Mouse (Mus musculus): ENCODE measurements around the gene Asgr1.

The Asgr1 gene

GRCm38 (mm10) chr11:70024151-70024514, 29.8 kb upstream of the Asgr1 start:
- no peak for DNase-seq (ENCODE audit: low spot score in 2 of 2)

- DNase-seq (ENCODE audit: low spot score in 2 of 2): no peak
Measured at GRCm38 (mm10) chr11:70026689-70027088, 27.2 kb upstream of the Asgr1 start.

GRCm38 (mm10) chr11:70027397-70027796, 26.5 kb upstream of the Asgr1 start:
- no peak for DNase-seq (ENCODE audit: low spot score in 2 of 2)

- no peak for DNase-seq (ENCODE audit: low spot score in 2 of 2)
Measured at GRCm38 (mm10) chr11:70028401-70029129, 25.3 kb upstream of the Asgr1 start.

- DNase-seq (ENCODE audit: low spot score in 2 of 2): peak in 1 of 2 experiments; percentile 75
Measured at GRCm38 (mm10) chr11:70029130-70029801, 24.6 kb upstream of the Asgr1 start.

- DNase-seq (ENCODE audit: low spot score in 2 of 2): no peak
Measured at GRCm38 (mm10) chr11:70029829-70030550, 23.9 kb upstream of the Asgr1 start.

- DNase-seq (ENCODE audit: low spot score in 2 of 2): no peak
Measured at GRCm38 (mm10) chr11:70030651-70031320, 23.1 kb upstream of the Asgr1 start.

GRCm38 (mm10) chr11:70031321-70031670, 22.6 kb upstream of the Asgr1 start:
- DNase-seq (ENCODE audit: low spot score in 2 of 2): no peak

- no peak for DNase-seq (ENCODE audit: low spot score in 2 of 2)
Measured at GRCm38 (mm10) chr11:70038174-70038573, 15.7 kb upstream of the Asgr1 start.

- DNase-seq (ENCODE audit: low spot score in 2 of 2): no peak
Measured at GRCm38 (mm10) chr11:70039631-70040030, 14.3 kb upstream of the Asgr1 start.

- no peak for DNase-seq (ENCODE audit: low spot score in 2 of 2)
Measured at GRCm38 (mm10) chr11:70040184-70040583, 13.7 kb upstream of the Asgr1 start.

GRCm38 (mm10) chr11:70042309-70043085, 11.4 kb upstream of the Asgr1 start:
- no peak for DNase-seq (ENCODE audit: low spot score in 2 of 2)

- DNase-seq (ENCODE audit: low spot score in 2 of 2): no peak
Measured at GRCm38 (mm10) chr11:70043665-70044064, 10.2 kb upstream of the Asgr1 start.

- DNase-seq (ENCODE audit: low spot score in 2 of 2): no peak
Measured at GRCm38 (mm10) chr11:70045435-70045834, 8.4 kb upstream of the Asgr1 start.

- DNase-seq (ENCODE audit: low spot score in 2 of 2): no peak
Measured at GRCm38 (mm10) chr11:70049366-70049765, 4.5 kb upstream of the Asgr1 start.

- no peak for DNase-seq (ENCODE audit: low spot score in 2 of 2)
Measured at GRCm38 (mm10) chr11:70049816-70050215, 4.1 kb upstream of the Asgr1 start.

- DNase-seq (ENCODE audit: low spot score in 2 of 2): no peak
Measured at GRCm38 (mm10) chr11:70053156-70053555, 729 bp upstream of the Asgr1 start.

- peak; percentile 75 to 83 for DNase-seq (ENCODE audit: low spot score in 2 of 2)
Measured at GRCm38 (mm10) chr11:70055618-70056214, 1.8 kb downstream of the Asgr1 start.

GRCm38 (mm10) chr11:70057805-70058204, 3.9 kb downstream of the Asgr1 start:
- no peak for DNase-seq (ENCODE audit: low spot score in 2 of 2)

- DNase-seq (ENCODE audit: low spot score in 2 of 2): no peak
Measured at GRCm38 (mm10) chr11:70059930-70060329, 6.0 kb downstream of the Asgr1 start.

- no peak for DNase-seq (ENCODE audit: low spot score in 2 of 2)
Measured at GRCm38 (mm10) chr11:70063053-70063452, 9.2 kb downstream of the Asgr1 start.
